Mouse (Mus musculus) intestine, embryonic 15.5 days (tissue): ENCODE data around the gene Begain. TPM values are rescaled to one million over a fixed set of nuclear protein-coding genes. Genes with fewer than 3 reads are reported as not detected.

Experiments
- ATAC-seq: fragments of 200-750 bp; cut with Nextera tagmentation; 2 replicates; pipeline ENCODE4 v1.8.0; 2017; ENCODE audit warnings: moderate TSS enrichment, moderate library complexity
- H3K27ac ChIP-seq: fragments of 300-500 bp; sonication (generic); 2 replicates; pipeline ENCODE4 v1.5.1; 2015; ENCODE audit warnings: mild to moderate bottlenecking, inconsistent platforms
- H3K27me3 ChIP-seq: fragments of 300-500 bp; sonication (generic); replicated peaks from 2 replicates; pipeline ENCODE4 v1.6.1; 2015; ENCODE audit warnings: inconsistent platforms
- H3K36me3 ChIP-seq: fragments of 300-500 bp; sonication (generic); 2 replicates; pipeline ENCODE4 v1.6.1; 2015; ENCODE audit warnings: inconsistent platforms
- H3K4me1 ChIP-seq: fragments of 300-500 bp; sonication (generic); replicated peaks from 2 replicates; pipeline ENCODE4 v1.6.1; 2015; ENCODE audit warnings: inconsistent platforms
- H3K4me2 ChIP-seq: fragments of 300-500 bp; sonication (generic); replicated peaks from 2 replicates; pipeline ENCODE4 v1.6.1; 2015; ENCODE audit warnings: mild to moderate bottlenecking, inconsistent platforms
- H3K4me3 ChIP-seq: fragments of 300-500 bp; sonication (generic); replicated peaks from 2 replicates; pipeline ENCODE4 v1.5.1; 2015; ENCODE audit warnings: inconsistent platforms
- H3K9ac ChIP-seq: fragments of 300-500 bp; sonication (generic); 2 replicates; pipeline ENCODE4 v1.6.1; 2015; ENCODE audit warnings: inconsistent platforms
- H3K9me3 ChIP-seq: fragments of 300-500 bp; sonication (generic); 2 replicates; pipeline ENCODE4 v1.6.1; 2016; ENCODE audit warnings: inconsistent platforms
- WGBS: fragments of 180-500 bp; shearing (Covaris S2); methylation state at CpG from one replicate; pipeline ENCODE4 v1.1.7; 2015; 5-methylcytosine and 5-hydroxymethylcytosine counted together
- polyA plus RNA-seq: library from polyadenylated mRNA; unstranded; fragments of >200 nt; fragmentation: Nextera tagmentation; extraction: Ambion mirVana; gene quantifications from 2 replicates; pipeline ENCODE4 v1.2.1, GENCODE M21; 2015

The Begain gene
- polyA plus RNA-seq, 1 experiment from 2014 or later: 5.8 TPM

- H3K9me3 ChIP-seq: no peaks in the 10 kb centered on the region
- no peak overlapping the region for H3K4me2 ChIP-seq
- no peak overlapping the region for H3K4me3 ChIP-seq
- WGBS: 82% methylated on average over 3 of the region's 3 CpGs
- no peaks in the 10 kb centered on the region for H3K36me3 ChIP-seq
- no peaks in the 10 kb centered on the region for H3K4me1 ChIP-seq
- no peak overlapping the region for H3K9ac ChIP-seq
- no peak overlapping the region for H3K27ac ChIP-seq
- no peaks in the 10 kb centered on the region for H3K27me3 ChIP-seq
- no peak for ATAC-seq
Measured at GRCm38 (mm10) chr12:109083476-109083875, 15.5 kb upstream of the Begain start.

GRCm38 (mm10) chr12:109077036-109077435, 9.0 kb upstream of the Begain start:
- no peak overlapping the region for H3K27ac ChIP-seq
- H3K4me3 ChIP-seq: no peak overlapping the region
- WGBS: 80% methylated on average over 6 of the region's 6 CpGs
- H3K4me1 ChIP-seq: no peaks in the 10 kb centered on the region
- no peaks in the 10 kb centered on the region for H3K9me3 ChIP-seq
- no peak overlapping the region for H3K4me2 ChIP-seq
- no peaks in the 10 kb centered on the region for H3K27me3 ChIP-seq
- H3K9ac ChIP-seq: no peak overlapping the region
- H3K36me3 ChIP-seq: no peaks in the 10 kb centered on the region
- ATAC-seq: no peak

GRCm38 (mm10) chr12:109074777-109075285, 6.8 kb upstream of the Begain start:
- 61% methylated on average over 2 of the region's 2 CpGs for WGBS
- no peaks in the 10 kb centered on the region for H3K4me1 ChIP-seq
- no peak overlapping the region for H3K27ac ChIP-seq
- no peaks in the 10 kb centered on the region for H3K9me3 ChIP-seq
- no peak overlapping the region for H3K9ac ChIP-seq
- no peak for ATAC-seq
- H3K4me3 ChIP-seq: no peak overlapping the region
- no peak overlapping the region for H3K4me2 ChIP-seq
- H3K27me3 ChIP-seq: no peaks in the 10 kb centered on the region
- no peaks in the 10 kb centered on the region for H3K36me3 ChIP-seq

GRCm38 (mm10) chr12:109074106-109074505, 6.1 kb upstream of the Begain start:
- Histone ChIP-seq H3K4me1 (no peaks in the 10 kb centered on the region), H3K36me3 (no peaks in the 10 kb centered on the region), H3K27me3 (no peaks in the 10 kb centered on the region), H3K9me3 (no peaks in the 10 kb centered on the region), H3K27ac (no peak overlapping the region), H3K9ac (no peak overlapping the region), H3K4me3 (no peak overlapping the region), H3K4me2 (no peak overlapping the region)
- no peak for ATAC-seq
- 66% methylated on average over 6 of the region's 6 CpGs for WGBS

GRCm38 (mm10) chr12:109071248-109071647, 3.2 kb upstream of the Begain start:
- 89% methylated on average over 13 of the region's 13 CpGs for WGBS
- Histone ChIP-seq H3K9me3 (no peaks in the 10 kb centered on the region), H3K4me3 (no peak overlapping the region), H3K9ac (no peak overlapping the region), H3K27me3 (0 out of 2 replicates have a peak, but pooled peaks cover 3% of the 10 kb centered on the region), H3K4me2 (no peak overlapping the region), H3K36me3 (no peaks in the 10 kb centered on the region), H3K27ac (no peak overlapping the region), H3K4me1 (peaks cover 12% of the 10 kb centered on the region; the same call in 1 of the 2 replicates)
- ATAC-seq: no peak

GRCm38 (mm10) chr12:109069751-109070150, 1.7 kb upstream of the Begain start:
- H3K9me3 ChIP-seq: no peaks in the 10 kb centered on the region
- ATAC-seq: no peak

GRCm38 (mm10) chr12:109068738-109069137, 721 bp upstream of the Begain start:
- Histone ChIP-seq H3K4me2 (peak overlapping the region; percentile 96), H3K4me3 (no peak overlapping the region), H3K27ac (no peak overlapping the region), H3K36me3 (no peaks in the 10 kb centered on the region), H3K4me1 (peaks cover 12% of the 10 kb centered on the region; the same call in 1 of the 2 replicates), H3K9me3 (no peaks in the 10 kb centered on the region), H3K27me3 (0 out of 2 replicates have a peak, but pooled peaks cover 3% of the 10 kb centered on the region), H3K9ac (peak overlapping the region; percentile 76)
- no peak for ATAC-seq
- WGBS: 51% methylated on average over 7 of the region's 7 CpGs

More at GRCm38 (mm10) chr12:109069751-109070150, 1.7 kb upstream of the Begain start:
- H3K36me3 ChIP-seq: no peaks in the 10 kb centered on the region
- peaks cover 12% of the 10 kb centered on the region; the same call in 1 of the 2 replicates for H3K4me1 ChIP-seq
- H3K9ac ChIP-seq: no peak overlapping the region
- no peak overlapping the region for H3K4me3 ChIP-seq
- H3K27me3 ChIP-seq: 0 out of 2 replicates have a peak, but pooled peaks cover 3% of the 10 kb centered on the region
- 41% methylated on average over 2 of the region's 2 CpGs for WGBS
- H3K27ac ChIP-seq: no peak overlapping the region
- no peak overlapping the region for H3K4me2 ChIP-seq

- Histone ChIP-seq H3K9me3 (no peaks in the 10 kb centered on the region), H3K27ac (0 out of 2 replicates have a peak overlapping the region, but pooled peaks have one; percentile 59), H3K4me3 (peak overlapping the region; percentile 62), H3K4me2 (peak overlapping the region; percentile 96), H3K9ac (peak overlapping the region; percentile 76), H3K4me1 (peaks cover 12% of the 10 kb centered on the region; the same call in 1 of the 2 replicates), H3K36me3 (no peaks in the 10 kb centered on the region), H3K27me3 (0 out of 2 replicates have a peak, but pooled peaks cover 3% of the 10 kb centered on the region)
- peak; percentile 96 for ATAC-seq
- 5% methylated on average over 31 of the region's 59 CpGs for WGBS
Measured at GRCm38 (mm10) chr12:109067561-109068135, 369 bp downstream of the Begain start.

- Histone ChIP-seq H3K27ac (no peak overlapping the region), H3K9ac (no peak overlapping the region), H3K27me3 (peaks cover 38% of the 10 kb centered on the region), H3K4me3 (no peak overlapping the region), H3K4me1 (peaks cover 6% of the 10 kb centered on the region; the same call in 1 of the 2 replicates), H3K4me2 (no peak overlapping the region), H3K9me3 (no peaks in the 10 kb centered on the region), H3K36me3 (no peaks in the 10 kb centered on the region)
- WGBS: 85% methylated on average over 8 of the region's 8 CpGs
- no peak for ATAC-seq
Measured at GRCm38 (mm10) chr12:109058660-109059059, 9.4 kb downstream of the Begain start.

- no peak for ATAC-seq
- H3K4me3 ChIP-seq: no peak overlapping the region
- no peak overlapping the region for H3K9ac ChIP-seq
- WGBS: 72% methylated on average over 4 of the region's 4 CpGs
- H3K4me1 ChIP-seq: peaks cover 14% of the 10 kb centered on the region
- H3K27me3 ChIP-seq: peaks cover 47% of the 10 kb centered on the region
- no peak overlapping the region for H3K27ac ChIP-seq
- no peaks in the 10 kb centered on the region for H3K36me3 ChIP-seq
- H3K4me2 ChIP-seq: no peak overlapping the region
- H3K9me3 ChIP-seq: no peaks in the 10 kb centered on the region
Measured at GRCm38 (mm10) chr12:109057736-109058135, 10.3 kb downstream of the Begain start.

- Histone ChIP-seq H3K4me3 (peak overlapping the region; percentile 56), H3K27me3 (peaks cover 76% of the 10 kb centered on the region), H3K36me3 (no peaks in the 10 kb centered on the region), H3K4me2 (peak overlapping the region; percentile 97), H3K9ac (peak overlapping the region; percentile 50), H3K4me1 (peaks cover 18% of the 10 kb centered on the region), H3K27ac (no peak overlapping the region), H3K9me3 (no peaks in the 10 kb centered on the region)
- WGBS: under 1% methylated on average over 105 of the region's 105 CpGs
- ATAC-seq: peak; percentile 48
Measured at GRCm38 (mm10) chr12:109053020-109053806, 14.8 kb downstream of the Begain start.

GRCm38 (mm10) chr12:109049949-109050348, 18.1 kb downstream of the Begain start:
- Histone ChIP-seq H3K9me3 (no peaks in the 10 kb centered on the region), H3K9ac (no peak overlapping the region), H3K36me3 (no peaks in the 10 kb centered on the region), H3K27me3 (peaks cover 52% of the 10 kb centered on the region), H3K4me1 (peaks cover 18% of the 10 kb centered on the region), H3K27ac (no peak overlapping the region), H3K4me3 (no peak overlapping the region), H3K4me2 (no peak overlapping the region)
- no peak for ATAC-seq
- WGBS: 81% methylated on average over 4 of the region's 4 CpGs
